Mouse (Mus musculus): ENCODE data around the gene Cdh23. TPM values are rescaled to one million over a fixed set of nuclear protein-coding genes. Genes with fewer than 3 reads are reported as not detected.

Cdh23 gene
- total and polyA plus RNA-seq, 2 experiments from 2014 or later: 1.9 to 13.1 TPM

DNA sequence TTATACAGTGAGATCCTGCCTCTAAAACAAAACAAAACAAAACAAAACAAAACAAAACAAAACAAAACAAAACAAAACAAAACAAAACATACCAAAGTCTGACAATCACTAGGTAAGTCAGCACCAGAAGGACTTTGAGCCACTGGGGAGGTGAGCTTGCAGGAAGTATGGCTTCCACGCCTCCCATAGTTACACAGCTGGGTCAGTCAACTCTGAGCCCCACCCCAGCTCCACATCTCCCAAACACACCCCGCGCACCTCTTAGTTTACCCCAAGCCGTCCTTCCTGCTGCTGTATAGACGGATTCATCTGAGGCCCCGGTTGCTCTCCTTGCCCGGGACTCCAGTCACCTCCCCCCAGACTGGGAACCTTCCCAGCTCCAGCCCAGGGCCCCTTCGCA is 241.1 kb downstream of the Cdh23 start:
- H3K4me1 ChIP-seq (ENCODE audit: insufficient read depth): no peaks in the 10 kb centered on the region
- H3K4me2 ChIP-seq (ENCODE audit: low read depth): no peak overlapping the region
- no peak for DNase-seq
- H3K27ac ChIP-seq (ENCODE audit: low read depth, low read length): no peak overlapping the region
- no peak for ATAC-seq
- H3K4me3 ChIP-seq (ENCODE audit: low read depth, low read length): no peak overlapping the region
- no peaks in the 10 kb centered on the region for H3K27me3 ChIP-seq (ENCODE audit: insufficient read depth, low read length)
- 78% methylated on average over 8 of the region's 8 CpGs for WGBS
- H3K9ac ChIP-seq: no peak overlapping the region
- no peak for TF ChIP-seq CTCF (IDR thresholded peaks at IDR 0.05; ENCODE audit: low read depth)
- H3K36me3 ChIP-seq (ENCODE audit: insufficient read depth): no peaks in the 10 kb centered on the region
- H3K9me3 ChIP-seq (ENCODE audit: low read length): no peaks in the 10 kb centered on the region

DNA sequence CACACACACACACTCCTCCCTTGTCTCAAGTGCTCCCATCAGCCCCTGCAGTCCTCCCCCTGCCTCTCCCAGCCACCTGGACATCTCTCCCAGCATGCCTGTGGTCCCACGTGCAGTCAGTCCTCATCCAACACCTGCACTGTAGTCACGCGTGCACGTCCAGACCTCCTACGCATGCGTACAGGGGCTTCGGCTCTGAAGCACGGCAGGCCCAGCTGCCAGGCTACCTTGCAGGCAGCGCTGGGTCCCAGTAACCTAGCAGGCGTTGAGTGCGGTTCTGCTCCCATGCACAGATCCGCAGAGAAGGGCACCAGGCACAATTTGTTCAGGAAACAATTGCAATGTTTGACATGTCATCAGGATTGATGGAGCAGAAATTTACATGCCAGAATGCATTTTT is 249.1 kb downstream of the Cdh23 start:
- H3K4me2 ChIP-seq (ENCODE audit: low read depth): no peak overlapping the region
- 75% methylated on average over 12 of the region's 12 CpGs for WGBS
- H3K27me3 ChIP-seq (ENCODE audit: insufficient read depth, low read length): no peaks in the 10 kb centered on the region
- no peaks in the 10 kb centered on the region for H3K9me3 ChIP-seq (ENCODE audit: low read length)
- H3K27ac ChIP-seq (ENCODE audit: low read depth, low read length): no peak overlapping the region
- DNase-seq (no peak), ATAC-seq (0 out of 2 replicates have a peak, but pooled peaks have one; percentile 25)
- no peak overlapping the region for H3K9ac ChIP-seq
- no peak overlapping the region for H3K4me3 ChIP-seq (ENCODE audit: low read depth, low read length)
- no peaks in the 10 kb centered on the region for H3K4me1 ChIP-seq (ENCODE audit: insufficient read depth)
- no peak for TF ChIP-seq CTCF (IDR thresholded peaks at IDR 0.05; ENCODE audit: low read depth)
- H3K36me3 ChIP-seq (ENCODE audit: insufficient read depth): no peaks in the 10 kb centered on the region

DNA sequence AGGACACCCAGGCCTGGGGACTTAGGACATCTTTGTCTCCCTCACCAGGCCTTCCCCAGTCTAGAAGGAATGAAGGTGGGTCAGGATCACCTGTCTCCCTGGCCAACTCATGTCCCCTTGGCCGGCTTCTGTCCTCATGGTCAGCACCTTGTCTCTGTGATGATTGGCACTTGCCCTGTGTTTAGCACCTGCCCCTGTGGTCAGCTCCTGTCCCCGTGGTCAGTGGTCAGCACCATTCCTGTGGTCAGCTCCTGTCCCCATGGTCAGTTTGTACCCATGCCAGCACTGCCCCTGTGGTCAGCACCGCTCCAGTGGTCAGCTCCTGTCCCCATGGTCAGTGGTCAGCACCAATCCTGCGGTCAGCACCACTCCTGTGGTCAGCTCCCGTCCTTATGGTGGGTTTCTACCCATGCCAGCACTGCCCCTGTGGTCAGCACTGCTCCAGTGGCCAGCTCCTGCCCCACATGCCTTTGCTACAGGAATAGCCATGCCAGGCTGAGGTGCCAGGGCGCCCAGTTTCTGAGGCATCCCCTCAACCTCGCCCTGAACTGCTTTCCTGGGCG is 251.2 kb downstream of the Cdh23 start:
- Histone ChIP-seq H3K4me1 (ENCODE audit: insufficient read depth) (no peaks in the 10 kb centered on the region), H3K4me2 (ENCODE audit: low read depth) (no peak overlapping the region), H3K27me3 (ENCODE audit: insufficient read depth, low read length) (no peaks in the 10 kb centered on the region), H3K27ac (ENCODE audit: low read depth, low read length) (no peak overlapping the region), H3K9me3 (ENCODE audit: low read length) (no peaks in the 10 kb centered on the region), H3K9ac (no peak overlapping the region), H3K36me3 (ENCODE audit: insufficient read depth) (no peaks in the 10 kb centered on the region), H3K4me3 (ENCODE audit: low read depth, low read length) (no peak overlapping the region)
- 67% methylated on average over 8 of the region's 8 CpGs for WGBS
- peak; percentile 27; the same call in 1 of the 2 replicates for ATAC-seq
- no peak for TF ChIP-seq CTCF (IDR thresholded peaks at IDR 0.05; ENCODE audit: low read depth)
- DNase-seq: no peak

DNA sequence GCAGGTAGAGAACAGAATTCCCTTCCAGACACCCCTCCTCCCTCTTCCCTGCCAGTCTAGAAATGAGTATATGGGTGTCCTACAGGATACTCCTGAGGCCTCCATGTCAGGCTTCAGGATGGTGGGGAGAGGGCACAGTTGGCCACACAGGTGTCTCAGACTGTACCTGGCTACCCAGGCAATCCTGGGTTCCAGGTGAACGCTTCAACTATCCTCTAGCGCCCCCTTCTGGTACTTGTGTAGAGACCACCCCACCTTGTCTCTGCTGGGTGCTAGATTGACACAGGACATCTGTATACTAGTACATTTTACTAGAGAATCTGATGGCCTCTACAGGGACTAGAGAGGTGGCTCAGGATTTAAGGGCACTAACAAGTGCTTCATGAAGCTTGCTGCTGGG is 253.2 kb downstream of the Cdh23 start:
- Histone ChIP-seq H3K27ac (ENCODE audit: low read depth, low read length) (no peak overlapping the region), H3K4me1 (ENCODE audit: insufficient read depth) (no peaks in the 10 kb centered on the region), H3K9ac (no peak overlapping the region), H3K27me3 (ENCODE audit: insufficient read depth, low read length) (no peaks in the 10 kb centered on the region), H3K9me3 (ENCODE audit: low read length) (no peaks in the 10 kb centered on the region), H3K4me2 (ENCODE audit: low read depth) (no peak overlapping the region), H3K36me3 (ENCODE audit: insufficient read depth) (no peaks in the 10 kb centered on the region), H3K4me3 (ENCODE audit: low read depth, low read length) (no peak overlapping the region)
- TF ChIP-seq CTCF (IDR thresholded peaks at IDR 0.05; ENCODE audit: low read depth): no peak
- DNase-seq: no peak
- 6% methylated on average over 2 of the region's 2 CpGs for WGBS
- ATAC-seq: no peak

DNA sequence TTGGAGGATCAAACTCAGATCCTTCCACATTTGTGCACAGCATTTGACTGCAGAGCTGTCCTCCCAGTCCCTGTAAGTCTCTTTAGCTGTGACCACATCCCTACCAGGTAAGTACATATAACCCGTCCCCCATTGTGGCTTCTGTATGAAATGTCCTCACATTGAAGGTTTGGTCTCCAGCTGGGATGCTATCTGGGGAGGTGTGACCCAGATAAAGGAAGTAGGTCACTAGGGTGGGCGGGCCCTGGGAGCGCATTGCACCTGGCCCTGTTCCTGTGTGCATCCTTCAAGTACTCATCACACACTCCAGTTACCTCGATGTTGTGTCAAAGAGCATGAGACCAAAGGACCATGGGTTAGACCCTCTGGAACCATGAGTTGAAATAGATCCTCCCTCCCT is 254.0 kb downstream of the Cdh23 start:
- Histone ChIP-seq H3K4me3 (ENCODE audit: low read depth, low read length) (no peak overlapping the region), H3K36me3 (ENCODE audit: insufficient read depth) (no peaks in the 10 kb centered on the region), H3K4me2 (ENCODE audit: low read depth) (no peak overlapping the region), H3K4me1 (ENCODE audit: insufficient read depth) (no peaks in the 10 kb centered on the region), H3K9ac (no peak overlapping the region), H3K27me3 (ENCODE audit: insufficient read depth, low read length) (no peaks in the 10 kb centered on the region), H3K9me3 (ENCODE audit: low read length) (no peaks in the 10 kb centered on the region), H3K27ac (ENCODE audit: low read depth, low read length) (no peak overlapping the region)
- 90% methylated on average over 4 of the region's 4 CpGs for WGBS
- DNase-seq (no peak), ATAC-seq (no peak)
- no peak for TF ChIP-seq CTCF (IDR thresholded peaks at IDR 0.05; ENCODE audit: low read depth)

DNA sequence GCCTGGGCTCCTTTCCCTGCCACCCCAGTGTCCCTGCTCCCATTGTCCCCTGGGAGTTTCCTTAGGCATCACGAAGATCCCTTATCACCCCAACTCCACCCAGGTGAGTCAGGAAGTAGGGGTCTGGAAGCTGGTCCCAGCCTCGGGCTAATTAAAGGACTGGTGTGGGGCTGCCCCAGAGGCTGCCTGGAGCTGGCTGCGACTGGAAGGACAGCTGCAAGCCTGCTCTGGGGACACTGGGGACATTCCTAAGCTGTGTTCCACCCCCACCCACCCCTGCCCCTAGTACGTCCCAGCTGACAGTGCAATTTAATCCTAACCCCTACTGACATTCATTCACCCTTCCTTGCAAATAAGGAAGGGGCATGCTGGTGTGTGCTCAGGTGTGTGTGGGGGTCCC is 263.6 kb downstream of the Cdh23 start:
- H3K27me3 ChIP-seq (ENCODE audit: insufficient read depth, low read length): no peaks in the 10 kb centered on the region
- no peaks in the 10 kb centered on the region for H3K4me1 ChIP-seq (ENCODE audit: insufficient read depth)
- H3K4me2 ChIP-seq (ENCODE audit: low read depth): no peak overlapping the region
- no peaks in the 10 kb centered on the region for H3K36me3 ChIP-seq (ENCODE audit: insufficient read depth)
- no peak for TF ChIP-seq CTCF (IDR thresholded peaks at IDR 0.05; ENCODE audit: low read depth)
- ATAC-seq (no peak), DNase-seq (no peak)
- 32% methylated on average over 4 of the region's 4 CpGs for WGBS
- no peaks in the 10 kb centered on the region for H3K9me3 ChIP-seq (ENCODE audit: low read length)
- H3K27ac ChIP-seq (ENCODE audit: low read depth, low read length): no peak overlapping the region
- H3K4me3 ChIP-seq (ENCODE audit: low read depth, low read length): no peak overlapping the region
- H3K9ac ChIP-seq: no peak overlapping the region

DNA sequence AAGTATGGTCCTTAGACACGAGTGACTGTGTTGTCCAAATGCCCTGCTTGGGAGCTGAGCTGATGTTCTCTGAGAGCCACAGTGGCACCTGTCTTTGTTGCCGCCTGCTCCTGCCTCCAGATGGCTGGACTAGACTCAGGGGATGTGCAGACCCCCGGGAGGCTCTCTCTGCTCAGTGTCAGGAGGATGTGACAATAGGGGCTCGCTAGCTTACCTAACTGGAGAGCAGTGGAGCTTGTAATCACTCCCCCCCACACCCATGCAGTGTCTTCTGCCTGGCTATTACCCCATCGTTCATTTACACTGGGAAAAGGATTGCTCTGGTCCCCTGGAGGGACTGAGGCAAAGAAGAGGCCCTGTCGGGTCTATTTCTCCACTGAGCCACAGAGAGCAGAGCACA is 265.7 kb downstream of the Cdh23 start:
- Histone ChIP-seq H3K36me3 (ENCODE audit: insufficient read depth) (no peaks in the 10 kb centered on the region), H3K9ac (no peak overlapping the region), H3K9me3 (ENCODE audit: low read length) (0 out of 2 replicates have a peak, but pooled peaks cover 3% of the 10 kb centered on the region), H3K4me2 (ENCODE audit: low read depth) (no peak overlapping the region), H3K27ac (ENCODE audit: low read depth, low read length) (no peak overlapping the region), H3K27me3 (ENCODE audit: insufficient read depth, low read length) (no peaks in the 10 kb centered on the region), H3K4me3 (ENCODE audit: low read depth, low read length) (no peak overlapping the region), H3K4me1 (ENCODE audit: insufficient read depth) (no peaks in the 10 kb centered on the region)
- DNase-seq (no peak), ATAC-seq (no peak)
- TF ChIP-seq CTCF (IDR thresholded peaks at IDR 0.05; ENCODE audit: low read depth): no peak
- WGBS: 28% methylated on average over 6 of the region's 6 CpGs

Data from forebrain, postnatal 0 days (tissue).